Mouse (Mus musculus): ENCODE measurements at regions not wholly inside any gene's neighbourhood (a gene's known extent, or its start where the extent isn't known, plus 50 kb on each side); places are given as distances from the start of the nearest gene placed in this dataset.
"Not testable (repeated sequence)": the region's sequence is repeated elsewhere in the genome, so short reads cannot be mapped to it uniquely, and the experiment has no call there.

- no peak overlapping the region for H3K4me2 ChIP-seq (replicated peaks)
- no peaks in the 10 kb centered on the region for H3K36me3 ChIP-seq (replicated peaks; ENCODE audit: control insufficient read depth, insufficient read depth)
- no peaks in the 10 kb centered on the region for H3K9me3 ChIP-seq (ENCODE audit: control insufficient read depth, low read length)
- DNase-seq (ENCODE audit: low spot score) = no peak
- H3K4me3 ChIP-seq (replicated peaks; ENCODE audit: low read length) = no peak overlapping the region
- ATAC-seq (ENCODE audit: low FRiP score) = no peak
- 85% methylated on average over 2 of the region's 2 CpGs for WGBS
- H3K27me3 ChIP-seq (ENCODE audit: control insufficient read depth, insufficient read depth, low read length) = no peaks in the 10 kb centered on the region
- no peak overlapping the region for H3K27ac ChIP-seq
- no peak overlapping the region for H3K9ac ChIP-seq
- H3K4me1 ChIP-seq (replicated peaks; ENCODE audit: control insufficient read depth, insufficient read depth, low read length) = no peaks in the 10 kb centered on the region
These were observed 221.6 kb downstream of the Kif20b start for GRCm38 (mm10) chr19:35143781-35144180.

GRCm38 (mm10) chr19:35149476-35149875 lies 227.3 kb downstream of the Kif20b start:
- H3K27me3 ChIP-seq (ENCODE audit: control insufficient read depth, insufficient read depth, low read length); H3K27ac ChIP-seq; H3K36me3 ChIP-seq (replicated peaks; ENCODE audit: control insufficient read depth, insufficient read depth); H3K4me2 ChIP-seq (replicated peaks); ATAC-seq (ENCODE audit: low FRiP score); H3K4me1 ChIP-seq (replicated peaks; ENCODE audit: control insufficient read depth, insufficient read depth, low read length); H3K9ac ChIP-seq; H3K4me3 ChIP-seq (replicated peaks; ENCODE audit: low read length); H3K9me3 ChIP-seq (ENCODE audit: control insufficient read depth, low read length); DNase-seq (ENCODE audit: low spot score): not testable (repeated sequence)
- WGBS = 91% methylated on average over 2 of the region's 2 CpGs

GRCm38 (mm10) chr19:35150780-35151725 lies 228.9 kb downstream of the Kif20b start:
- no peaks in the 10 kb centered on the region for H3K27me3 ChIP-seq (ENCODE audit: control insufficient read depth, insufficient read depth, low read length)
- no peaks in the 10 kb centered on the region for H3K9me3 ChIP-seq (ENCODE audit: control insufficient read depth, low read length)
- no peak overlapping the region for H3K4me2 ChIP-seq (replicated peaks)
- H3K9ac ChIP-seq = no peak overlapping the region
- DNase-seq (ENCODE audit: low spot score) = no peak
- no peaks in the 10 kb centered on the region for H3K4me1 ChIP-seq (replicated peaks; ENCODE audit: control insufficient read depth, insufficient read depth, low read length)
- H3K4me3 ChIP-seq (replicated peaks; ENCODE audit: low read length) = no peak overlapping the region
- H3K27ac ChIP-seq = no peak overlapping the region
- WGBS = 77% methylated on average over 6 of the region's 6 CpGs
- ATAC-seq (ENCODE audit: low FRiP score) = no peak
- H3K36me3 ChIP-seq (replicated peaks; ENCODE audit: control insufficient read depth, insufficient read depth) = no peaks in the 10 kb centered on the region

DNA sequence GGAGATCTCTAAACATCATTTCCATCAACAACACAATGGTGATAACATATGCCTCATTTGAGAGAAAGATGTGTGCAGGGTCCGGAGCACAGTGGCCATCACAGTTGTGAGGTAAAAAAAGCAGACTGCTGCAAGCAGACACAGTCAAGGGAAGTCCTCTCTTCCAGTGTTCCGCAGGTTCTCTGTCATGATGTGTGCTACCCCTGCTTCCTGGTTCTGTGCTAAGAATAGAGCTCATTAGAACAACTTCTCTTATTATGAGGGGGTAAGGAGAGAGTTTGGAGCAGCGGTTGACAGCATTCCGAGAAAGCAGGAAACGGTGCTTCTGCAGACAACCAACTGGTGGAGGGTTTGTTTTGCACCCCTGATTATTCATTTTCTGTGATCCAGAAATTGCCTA lies 229.7 kb downstream of the Kif20b start:
- Histone ChIP-seq H3K36me3 (replicated peaks; ENCODE audit: control insufficient read depth, insufficient read depth) (no peaks in the 10 kb centered on the region), H3K4me1 (replicated peaks; ENCODE audit: control insufficient read depth, insufficient read depth, low read length) (no peaks in the 10 kb centered on the region), H3K4me2 (replicated peaks) (no peak overlapping the region), H3K9me3 (ENCODE audit: control insufficient read depth, low read length) (no peaks in the 10 kb centered on the region), H3K9ac (no peak overlapping the region), H3K27me3 (ENCODE audit: control insufficient read depth, insufficient read depth, low read length) (no peaks in the 10 kb centered on the region), H3K4me3 (replicated peaks; ENCODE audit: low read length) (no peak overlapping the region), H3K27ac (no peak overlapping the region)
- WGBS = 86% methylated on average over 5 of the region's 5 CpGs
- ATAC-seq (ENCODE audit: low FRiP score) (no peak), DNase-seq (ENCODE audit: low spot score) (no peak)

DNA sequence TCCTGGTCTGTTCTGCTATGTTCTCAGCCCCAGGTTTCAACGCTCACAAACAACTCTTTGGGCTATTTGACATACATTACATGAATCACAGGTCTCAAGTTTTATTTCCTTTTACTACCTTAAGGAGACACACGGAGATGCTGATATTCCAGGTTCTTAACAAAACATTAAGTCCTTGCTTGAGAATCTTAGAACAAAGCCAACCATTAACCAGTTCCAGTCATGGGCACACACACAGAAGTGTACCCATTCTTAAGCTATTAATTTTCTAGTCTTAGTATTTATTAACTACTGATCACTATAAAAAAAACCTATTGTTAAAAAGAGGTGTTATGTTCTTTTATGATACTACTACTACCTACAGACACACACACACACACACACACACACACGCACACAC lies 235.7 kb downstream of the Kif20b start:
- DNase-seq (ENCODE audit: low spot score) (no peak), ATAC-seq (ENCODE audit: low FRiP score) (no peak)
- Histone ChIP-seq H3K4me2 (replicated peaks) (no peak overlapping the region), H3K9ac (no peak overlapping the region), H3K9me3 (ENCODE audit: control insufficient read depth, low read length) (no peaks in the 10 kb centered on the region), H3K4me1 (replicated peaks; ENCODE audit: control insufficient read depth, insufficient read depth, low read length) (no peaks in the 10 kb centered on the region), H3K27me3 (ENCODE audit: control insufficient read depth, insufficient read depth, low read length) (no peaks in the 10 kb centered on the region), H3K27ac (no peak overlapping the region), H3K36me3 (replicated peaks; ENCODE audit: control insufficient read depth, insufficient read depth) (no peaks in the 10 kb centered on the region), H3K4me3 (replicated peaks; ENCODE audit: low read length) (no peak overlapping the region)
- WGBS = 87% methylated on average over 3 of the region's 3 CpGs

- H3K9me3 ChIP-seq (ENCODE audit: control insufficient read depth, low read length) = no peaks in the 10 kb centered on the region
- no peak overlapping the region for H3K4me2 ChIP-seq (replicated peaks)
- H3K27me3 ChIP-seq (ENCODE audit: control insufficient read depth, insufficient read depth, low read length) = no peaks in the 10 kb centered on the region
- H3K27ac ChIP-seq = no peak overlapping the region
- H3K4me3 ChIP-seq (replicated peaks; ENCODE audit: low read length) = no peak overlapping the region
- DNase-seq (ENCODE audit: low spot score) (no peak), ATAC-seq (ENCODE audit: low FRiP score) (no peak)
- 94% methylated on average over 2 of the region's 2 CpGs for WGBS
- H3K4me1 ChIP-seq (replicated peaks; ENCODE audit: control insufficient read depth, insufficient read depth, low read length) = no peaks in the 10 kb centered on the region
- no peaks in the 10 kb centered on the region for H3K36me3 ChIP-seq (replicated peaks; ENCODE audit: control insufficient read depth, insufficient read depth)
- H3K9ac ChIP-seq = no peak overlapping the region
These were observed 242.6 kb downstream of the Kif20b start for GRCm38 (mm10) chr19:35164727-35165126.

DNA sequence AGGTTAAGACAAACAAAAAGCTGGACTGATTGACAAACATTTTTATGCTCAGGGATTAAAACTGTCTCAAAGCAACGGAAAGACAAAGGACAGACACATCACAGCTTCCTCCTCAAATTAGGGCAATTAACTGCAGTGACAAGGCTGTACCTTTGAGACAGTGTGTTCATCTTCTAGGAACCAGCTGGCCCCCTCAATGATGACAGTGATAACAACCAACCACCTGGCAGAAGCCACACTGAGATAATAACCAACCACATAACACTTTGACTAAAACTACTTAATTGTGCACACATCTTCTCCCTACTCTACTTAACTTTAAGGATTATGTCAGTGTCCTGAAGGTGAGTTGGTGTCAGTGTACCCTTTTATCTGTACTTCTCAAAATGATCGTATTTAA lies 248.4 kb downstream of the Kif20b start:
- no peak for ATAC-seq (ENCODE audit: low FRiP score)
- Histone ChIP-seq H3K4me2 (replicated peaks) (no peak overlapping the region), H3K4me3 (replicated peaks; ENCODE audit: low read length) (no peak overlapping the region), H3K9me3 (ENCODE audit: control insufficient read depth, low read length) (no peaks in the 10 kb centered on the region), H3K27ac (no peak overlapping the region), H3K27me3 (ENCODE audit: control insufficient read depth, insufficient read depth, low read length) (no peaks in the 10 kb centered on the region), H3K36me3 (replicated peaks; ENCODE audit: control insufficient read depth, insufficient read depth) (no peaks in the 10 kb centered on the region), H3K9ac (no peak overlapping the region), H3K4me1 (replicated peaks; ENCODE audit: control insufficient read depth, insufficient read depth, low read length) (no peaks in the 10 kb centered on the region)
- whole genome bisulfite sequencing = 79% methylated on average over 2 of the region's 2 CpGs
- DNase-seq (ENCODE audit: low spot score) = no peak

- WGBS = 66% methylated on average over 1 of the region's 1 CpGs
- H3K27me3 ChIP-seq (ENCODE audit: control insufficient read depth, insufficient read depth, low read length) = no peaks in the 10 kb centered on the region
- no peaks in the 10 kb centered on the region for H3K9me3 ChIP-seq (ENCODE audit: control insufficient read depth, low read length)
- no peak overlapping the region for H3K4me3 ChIP-seq (replicated peaks; ENCODE audit: low read length)
- no peaks in the 10 kb centered on the region for H3K4me1 ChIP-seq (replicated peaks; ENCODE audit: control insufficient read depth, insufficient read depth, low read length)
- no peak for DNase-seq (ENCODE audit: low spot score)
- no peak overlapping the region for H3K27ac ChIP-seq
- no peak for ATAC-seq (ENCODE audit: low FRiP score)
- no peaks in the 10 kb centered on the region for H3K36me3 ChIP-seq (replicated peaks; ENCODE audit: control insufficient read depth, insufficient read depth)
- H3K9ac ChIP-seq = no peak overlapping the region
- no peak overlapping the region for H3K4me2 ChIP-seq (replicated peaks)
These were observed 257.9 kb downstream of the Kif20b start for GRCm38 (mm10) chr19:35180102-35180501.

GRCm38 (mm10) chr19:35205557-35206239 lies 283.5 kb downstream of the Kif20b start:
- Histone ChIP-seq H3K4me3 (replicated peaks; ENCODE audit: low read length) (no peak overlapping the region), H3K9ac (no peak overlapping the region), H3K27me3 (ENCODE audit: control insufficient read depth, insufficient read depth, low read length) (no peaks in the 10 kb centered on the region), H3K9me3 (ENCODE audit: control insufficient read depth, low read length) (no peaks in the 10 kb centered on the region), H3K4me1 (replicated peaks; ENCODE audit: control insufficient read depth, insufficient read depth, low read length) (no peaks in the 10 kb centered on the region), H3K27ac (no peak overlapping the region), H3K36me3 (replicated peaks; ENCODE audit: control insufficient read depth, insufficient read depth) (no peaks in the 10 kb centered on the region), H3K4me2 (replicated peaks) (no peak overlapping the region)
- ATAC-seq (ENCODE audit: low FRiP score) (no peak), DNase-seq (ENCODE audit: low spot score) (no peak)
- 95% methylated on average over 5 of the region's 5 CpGs for WGBS

Data from hindbrain, embryonic 14.5 days (tissue).